ENCODE assay signal across 16 mouse cellular contexts in genomic region chr11:88170606-88171005, GRCm38 (mm10). TPM values are rescaled to one million over a fixed set of nuclear protein-coding genes. Genes with fewer than 3 reads are reported as not detected.
DNase-seq lines count a peak whose midpoint lies in the region; TF ChIP-seq lines count a peak whose summit lies in the region.
"Had no signal": no experiment of that assay in that cellular context is flagged by ENCODE, and none has a peak within 500 bp of the region (broad histone marks: within the 10 kb centered on the region; RNA-seq: fewer than 3 reads in every experiment).

No protein-coding gene starts in this region.

- no peak for TF ChIP-seq CTCF in gastrocnemius, adult 2 months (IDR thresholded peaks at IDR 0.05)

- no peak overlapping the region for H3K4me3 ChIP-seq in gastrocnemius, adult 2 months
- H3K4me3 ChIP-seq: embryonic facial prominence, embryonic 12.5 days; forebrain, embryonic 12.5 days had no signal

- intact Hi-C loops in gastrocnemius, adult 2 months (cut with DNase I), result no loop called here
- intact Hi-C loops in heart, postnatal 10 days (cut with DNase I), result no loop called here

- H3K27ac ChIP-seq in gastrocnemius, adult 2 months, result peak overlapping the region; percentile 91
- H3K27ac ChIP-seq: embryonic facial prominence, embryonic 12.5 days; forebrain, embryonic 12.5 days had no signal

- no peak for DNase-seq in gastrocnemius, adult 2 months
- DNase-seq in gastrocnemius, postnatal 25 days, result no peak
- DNase-seq in R1 (ENCODE audit: low read depth, low spot score), result peak; percentile 98
- no peak for DNase-seq in heart, postnatal 10 days
- DNase-seq in spleen, postnatal 36 days (ENCODE audit: low spot score in 2 of 2), result no peak
- DNase-seq: adrenal gland, adult 8-10 months; adrenal gland, postnatal 14 days; adrenal gland, postnatal 36 days; B cell, adult 2 months; cerebellum, adult 11-12 months; cerebellum, adult 2 months; cerebellum, adult 9-10 months; cerebellum, postnatal 10 days; cerebellum, postnatal 25 days had no signal

RNA-seq across cellular contexts. Expression of gene Mrps23, which starts 33.6 kb away (rescaled TPM):
- total RNA-seq in gastrocnemius, adult 2 months (2021), result 100 to 1,000 TPM; 122 to 144 TPM
- total RNA-seq in gastrocnemius, postnatal 25 days (2021), result 100 to 1,000 TPM; 126 to 133 TPM
- 100 to 1,000 TPM; 250 to 256 TPM for total RNA-seq in heart, postnatal 10 days (2021)
